Mouse (Mus musculus): Measurements from ENCODE around the gene Gm10553.
"Not testable (repeated sequence)": the region's sequence is repeated elsewhere in the genome, so short reads cannot be mapped to it uniquely, and the experiment has no call there.

Gm10553 gene

GRCm38 (mm10) chr1:85099864-85100263, at the start of gene Gm10553:
Gm10553 (plus strand) TSS chr1:85100164.
- not testable (repeated sequence) for DNase-seq (ENCODE audit: low spot score)

- not testable (repeated sequence) for DNase-seq (ENCODE audit: low spot score)
Measured at GRCm38 (mm10) chr1:85071690-85072089, 28.3 kb upstream of the Gm10553 start.

- not testable (repeated sequence) for DNase-seq (ENCODE audit: low spot score)
Measured at GRCm38 (mm10) chr1:85073099-85073498, 26.9 kb upstream of the Gm10553 start.

- not testable (repeated sequence) for DNase-seq (ENCODE audit: low spot score)
Measured at GRCm38 (mm10) chr1:85084803-85085202, 15.2 kb upstream of the Gm10553 start.

GRCm38 (mm10) chr1:85086211-85086610, 13.8 kb upstream of the Gm10553 start:
- DNase-seq (ENCODE audit: low spot score): not testable (repeated sequence)

- not testable (repeated sequence) for DNase-seq (ENCODE audit: low spot score)
Measured at GRCm38 (mm10) chr1:85092169-85092568, 7.8 kb upstream of the Gm10553 start.

GRCm38 (mm10) chr1:85093011-85093572, 6.9 kb upstream of the Gm10553 start:
- not testable (repeated sequence) for DNase-seq (ENCODE audit: low spot score)

- DNase-seq (ENCODE audit: low spot score): not testable (repeated sequence)
Measured at GRCm38 (mm10) chr1:85099081-85099480, 883 bp upstream of the Gm10553 start.

- not testable (repeated sequence) for DNase-seq (ENCODE audit: low spot score)
Measured at GRCm38 (mm10) chr1:85101754-85102153, 1.8 kb downstream of the Gm10553 start.

GRCm38 (mm10) chr1:85105336-85105735, 5.4 kb downstream of the Gm10553 start:
- not testable (repeated sequence) for DNase-seq (ENCODE audit: low spot score)

GRCm38 (mm10) chr1:85106013-85106412, 6.0 kb downstream of the Gm10553 start:
- not testable (repeated sequence) for DNase-seq (ENCODE audit: low spot score)

GRCm38 (mm10) chr1:85109753-85110152, 9.8 kb downstream of the Gm10553 start, which contains the start of gene A530032D15Rik:
A530032D15Rik (minus strand) TSS chr1:85109853.
- DNase-seq (ENCODE audit: low spot score): not testable (repeated sequence)

- not testable (repeated sequence) for DNase-seq (ENCODE audit: low spot score)
Measured at GRCm38 (mm10) chr1:85110876-85111275, 10.9 kb downstream of the Gm10553 start.

GRCm38 (mm10) chr1:85111572-85111971, 11.6 kb downstream of the Gm10553 start:
- DNase-seq (ENCODE audit: low spot score): not testable (repeated sequence)

- not testable (repeated sequence) for DNase-seq (ENCODE audit: low spot score)
Measured at GRCm38 (mm10) chr1:85112266-85112665, 12.3 kb downstream of the Gm10553 start.

GRCm38 (mm10) chr1:85112889-85113288, 12.9 kb downstream of the Gm10553 start:
- not testable (repeated sequence) for DNase-seq (ENCODE audit: low spot score)

GRCm38 (mm10) chr1:85114078-85114477, 14.1 kb downstream of the Gm10553 start:
- not testable (repeated sequence) for DNase-seq (ENCODE audit: low spot score)

- peak; percentile 44 for DNase-seq (ENCODE audit: low spot score)
Measured at GRCm38 (mm10) chr1:85114666-85115402, 14.9 kb downstream of the Gm10553 start.

GRCm38 (mm10) chr1:85117537-85117936, 17.6 kb downstream of the Gm10553 start:
- not testable (repeated sequence) for DNase-seq (ENCODE audit: low spot score)

GRCm38 (mm10) chr1:85118341-85118740, 18.4 kb downstream of the Gm10553 start:
- not testable (repeated sequence) for DNase-seq (ENCODE audit: low spot score)

- DNase-seq (ENCODE audit: low spot score): not testable (repeated sequence)
Measured at GRCm38 (mm10) chr1:85121841-85122240, 21.9 kb downstream of the Gm10553 start.

GRCm38 (mm10) chr1:85133671-85134070, 33.7 kb downstream of the Gm10553 start:
- not testable (repeated sequence) for DNase-seq (ENCODE audit: low spot score)
